Mouse (Mus musculus): ENCODE results near the gene Thoc5. TPM values are rescaled to one million over a fixed set of nuclear protein-coding genes. Genes with fewer than 3 reads are reported as not detected.

Gene Thoc5
- 33.3 and 36.7 TPM in 2 replicates for total RNA-seq (2021)
- long read RNA-seq, transcript Thoc5-201 (20 exons, 2,235 nt) = major isoform, 14 of 20 reads
- long read RNA-seq, partial matches to known transcripts = 2 of 20 reads
- long read RNA-seq, other reads (novel, unspliced or antisense) = 4 of 20 reads

DNA sequence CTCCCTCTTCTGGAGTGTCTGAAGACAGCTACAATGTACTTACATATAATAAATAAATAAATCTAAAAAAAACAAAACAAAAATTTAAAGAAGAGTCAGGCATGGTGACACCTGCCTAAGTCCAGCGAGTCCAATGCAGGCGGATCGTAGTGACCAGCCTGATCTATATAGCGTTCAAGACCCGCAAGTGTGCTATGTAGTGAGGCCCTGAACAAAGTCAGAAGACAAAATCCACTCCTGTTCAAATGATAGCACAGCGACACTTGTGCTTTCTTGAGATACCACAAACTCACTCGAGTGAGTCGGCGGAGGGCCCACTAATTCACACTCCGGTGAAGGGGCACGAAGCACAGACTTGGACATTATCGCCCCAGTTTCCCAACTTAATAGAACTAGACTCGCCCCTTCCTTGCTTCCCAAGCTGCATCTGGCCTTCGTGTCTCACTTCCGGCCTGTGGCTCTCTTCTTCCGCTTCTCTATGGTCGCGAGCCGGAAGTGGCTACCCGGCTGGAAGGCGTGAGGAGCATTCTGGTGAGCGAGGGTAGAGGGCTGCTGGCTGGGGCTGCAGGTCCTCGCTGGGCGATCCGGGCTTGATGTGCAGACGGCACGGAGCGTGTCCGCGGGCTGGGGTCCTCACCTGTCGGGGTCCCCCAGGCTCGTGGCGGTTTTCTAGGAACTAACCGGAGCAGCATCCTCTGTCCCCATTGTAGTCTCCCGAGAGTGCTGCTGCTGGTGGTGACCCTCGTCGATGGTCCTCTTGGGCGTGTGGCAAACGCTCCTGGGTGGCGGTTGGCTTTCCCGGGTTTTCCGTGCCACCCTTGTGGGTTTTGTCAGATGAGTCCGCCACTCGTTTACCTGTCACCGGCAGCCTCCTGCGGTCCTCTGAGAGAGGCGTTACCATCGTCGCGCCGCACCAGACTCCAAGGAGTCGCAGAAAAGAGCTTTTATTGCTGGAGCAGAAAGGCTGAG, at the start of gene Thoc5:
Gene Thoc5, plus strand, starts transcription at position 473 of the 969 bp plus-strand sequence.
- DNase-seq = peak; percentile 78

DNA sequence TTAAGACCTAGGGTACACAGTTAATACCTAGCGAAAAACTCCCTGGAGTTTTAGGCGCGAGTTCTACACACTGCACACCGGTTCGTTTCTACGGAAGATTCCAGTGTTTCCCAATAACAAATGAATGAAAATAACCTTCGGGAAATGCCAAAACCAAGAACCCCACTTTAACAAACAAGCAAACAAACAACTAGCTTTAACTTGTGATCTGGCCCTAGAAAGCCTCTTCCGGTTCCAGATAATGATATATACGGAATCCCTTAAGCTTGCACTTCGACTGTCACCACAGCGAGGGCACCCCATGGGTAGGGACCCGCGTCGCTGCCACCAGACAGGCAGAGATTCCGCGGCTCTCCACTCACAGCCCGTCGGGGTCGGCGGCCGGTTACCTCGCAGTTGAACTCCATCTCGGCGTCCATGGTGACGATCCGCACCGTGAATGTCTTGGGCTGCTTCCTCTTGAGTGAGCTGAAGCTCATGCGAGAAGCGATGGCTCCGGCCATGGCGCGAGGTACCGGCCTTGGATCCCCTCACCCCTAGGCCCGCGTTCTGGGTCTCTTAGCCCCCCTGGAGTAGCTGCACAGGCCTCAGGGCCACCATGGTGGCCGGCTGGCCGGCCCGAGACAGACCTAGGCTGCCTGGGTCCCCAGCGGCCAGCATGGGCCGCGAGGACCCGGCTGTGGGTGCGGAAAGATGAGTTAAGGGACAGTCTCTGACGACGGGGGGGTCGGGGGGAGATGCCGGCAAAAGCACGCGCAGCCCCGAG, 46.5 kb upstream of the Thoc5 start:
- DNase-seq = peak; percentile 50

DNA sequence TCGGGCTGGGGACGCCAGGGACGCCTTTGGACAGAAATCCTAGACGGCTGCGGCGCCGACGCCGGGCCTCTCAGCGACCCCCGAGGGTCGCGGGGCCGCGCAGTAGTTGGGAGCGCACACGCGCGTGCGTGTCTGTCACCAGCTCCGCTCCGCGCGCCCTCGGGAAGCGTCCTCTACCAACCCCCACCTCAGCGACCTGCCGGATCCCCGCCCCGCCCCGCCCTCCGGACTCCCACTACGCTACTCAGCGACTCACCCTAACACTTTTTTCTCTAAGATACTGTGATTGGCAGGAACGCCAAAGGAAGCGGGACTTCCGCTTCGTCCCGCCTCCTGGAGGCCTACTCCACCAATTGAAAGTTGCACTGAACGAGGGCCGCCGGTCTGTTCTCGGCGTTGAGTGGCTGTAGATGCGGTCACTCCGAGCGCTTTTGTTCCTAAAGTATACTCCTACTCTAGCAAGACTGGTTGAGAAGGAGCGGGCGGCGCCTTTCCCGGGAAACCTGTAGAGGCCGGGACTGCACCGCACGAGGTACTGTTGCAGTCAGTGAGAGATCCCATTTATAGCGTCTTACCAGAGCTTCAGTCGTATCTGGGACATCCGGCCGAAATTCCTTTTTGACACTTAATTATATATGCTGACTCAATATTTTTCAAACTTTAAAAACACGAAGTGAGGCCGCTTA, 45.7 kb upstream of the Thoc5 start, which contains the start of gene Nf2:
Gene Nf2, minus strand, starts transcription at position 279 of the 686 bp plus-strand sequence.
- peak; percentile 95 for DNase-seq

DNA sequence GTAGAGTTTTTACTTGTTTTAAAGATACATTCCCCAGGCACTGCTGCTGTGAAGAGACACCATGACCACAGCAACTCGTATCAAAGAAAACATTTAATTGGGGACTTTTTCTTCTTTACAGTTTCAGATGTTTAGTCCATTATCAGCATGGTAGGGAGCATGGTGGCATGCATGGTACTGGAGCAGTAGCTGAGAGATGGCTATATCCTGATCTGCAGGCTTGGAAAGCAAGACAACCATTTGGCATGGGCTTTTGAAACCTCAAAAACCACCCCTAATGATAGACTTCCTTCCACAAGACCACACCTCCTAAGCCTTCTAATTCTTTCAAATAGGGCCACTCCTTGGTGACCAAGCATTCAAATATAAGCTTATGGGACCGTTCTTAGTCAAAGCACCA, 44.7 kb upstream of the Thoc5 start:
- DNase-seq = no peak

DNA sequence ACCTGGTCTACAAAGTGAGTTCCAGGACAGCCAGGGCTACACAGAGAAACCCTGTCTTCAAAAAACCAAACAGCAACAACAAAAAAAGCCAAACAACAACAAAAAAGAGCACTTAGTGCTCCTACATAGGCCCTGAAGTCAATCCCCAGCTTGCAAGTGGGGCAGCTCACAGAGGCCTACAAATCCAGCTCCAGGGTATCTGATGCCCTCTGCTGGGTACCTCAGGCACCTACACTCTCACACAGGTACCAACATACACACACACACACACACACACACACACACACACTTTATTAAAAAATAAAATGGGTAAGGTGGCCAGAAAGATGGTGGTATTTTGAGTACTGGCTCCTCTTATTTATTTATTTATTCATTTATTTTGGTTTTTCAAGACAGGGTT, 42.1 kb upstream of the Thoc5 start:
- no peak for DNase-seq

- no peak for DNase-seq
Observed at GRCm38 (mm10) chr11:4854181-4854580, 40.9 kb upstream of the Thoc5 start.

DNA sequence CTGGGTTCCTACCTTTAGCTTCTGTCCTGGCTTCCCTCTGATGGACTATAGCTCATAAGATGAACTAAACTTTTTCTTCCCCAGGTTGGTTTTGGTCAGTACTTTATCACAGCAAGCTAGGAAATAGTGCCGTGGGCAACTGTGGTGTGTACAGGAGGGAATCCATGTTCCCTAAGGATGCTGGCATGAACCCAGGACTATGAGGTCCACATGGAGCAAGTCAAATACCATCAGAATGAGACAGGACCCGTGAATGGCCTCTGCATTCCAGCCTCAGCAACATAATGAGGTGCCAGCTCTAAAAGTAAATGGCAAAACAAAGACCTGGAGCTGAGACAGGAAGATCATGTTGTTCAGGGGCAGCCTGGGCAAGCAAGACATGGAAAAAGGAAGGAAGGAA, 36.7 kb upstream of the Thoc5 start:
- no peak for DNase-seq

GRCm38 (mm10) chr11:4860986-4861385, 34.1 kb upstream of the Thoc5 start:
- DNase-seq = no peak

DNA sequence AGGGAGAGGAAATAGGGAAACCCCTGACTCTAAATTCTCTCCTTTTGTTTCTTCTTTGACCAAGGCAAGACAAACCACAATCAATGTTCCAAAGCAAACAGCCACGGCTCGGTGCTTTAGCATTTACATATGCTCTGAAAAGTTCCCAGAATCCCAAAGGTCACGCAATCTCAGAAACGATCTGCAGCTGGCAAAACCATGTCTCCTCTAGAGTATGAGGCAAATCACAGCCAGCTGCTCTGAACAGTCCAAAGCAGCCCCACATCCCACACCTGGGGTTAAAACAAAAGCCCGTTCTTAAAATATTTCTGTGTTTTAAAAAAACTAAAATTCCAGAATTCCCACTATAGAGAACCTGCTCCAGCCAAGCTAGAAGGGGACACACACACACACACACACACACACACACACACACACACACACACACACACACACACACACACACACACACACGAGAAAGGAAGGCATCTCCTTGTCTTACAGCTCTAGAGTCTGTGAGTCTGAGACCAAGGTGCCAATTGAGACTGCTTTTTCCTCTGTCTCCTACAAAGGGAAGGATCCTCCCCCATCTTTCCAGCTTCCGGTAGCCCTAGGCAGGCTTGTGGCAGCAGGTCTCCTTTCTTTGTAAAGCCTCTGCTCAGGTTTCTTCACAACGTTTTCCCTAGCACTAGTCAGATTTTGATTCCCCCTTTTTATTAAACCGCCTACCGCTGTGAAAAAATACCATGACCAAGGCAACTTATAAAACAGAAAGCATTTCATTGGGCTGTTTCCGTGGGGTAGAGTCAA, 33.1 kb upstream of the Thoc5 start:
- no peak for DNase-seq

DNA sequence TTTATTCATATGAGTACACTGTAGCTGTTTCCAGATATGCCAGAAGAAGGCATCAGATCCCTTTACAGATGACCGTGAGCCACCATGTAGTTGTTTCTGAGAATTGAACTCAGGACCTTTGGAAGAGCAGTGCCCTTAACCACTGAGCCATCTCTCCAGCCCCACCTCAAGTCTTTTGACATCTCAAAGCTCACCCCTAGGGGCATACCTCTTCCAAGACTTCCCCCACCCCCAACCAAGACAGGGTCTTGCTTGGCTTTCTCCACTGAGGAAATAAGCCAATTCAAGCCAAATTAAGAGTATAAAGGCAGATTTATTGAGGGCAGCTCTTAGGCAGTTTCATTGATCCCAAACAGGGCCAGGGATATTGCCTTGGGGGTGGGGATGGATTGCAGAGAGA, 32.4 kb upstream of the Thoc5 start:
- DNase-seq = no peak

GRCm38 (mm10) chr11:4865645-4866251, 29.4 kb upstream of the Thoc5 start:
- DNase-seq = peak; percentile 53

GRCm38 (mm10) chr11:4873755-4874475, 21.2 kb upstream of the Thoc5 start, which contains the start of gene Nipsnap1:
Gene Nipsnap1 (plus strand): TSS chr11:4873951.
- DNase-seq = peak; percentile 75

- DNase-seq = no peak
Observed at GRCm38 (mm10) chr11:4874551-4874950, 20.6 kb upstream of the Thoc5 start.

DNA sequence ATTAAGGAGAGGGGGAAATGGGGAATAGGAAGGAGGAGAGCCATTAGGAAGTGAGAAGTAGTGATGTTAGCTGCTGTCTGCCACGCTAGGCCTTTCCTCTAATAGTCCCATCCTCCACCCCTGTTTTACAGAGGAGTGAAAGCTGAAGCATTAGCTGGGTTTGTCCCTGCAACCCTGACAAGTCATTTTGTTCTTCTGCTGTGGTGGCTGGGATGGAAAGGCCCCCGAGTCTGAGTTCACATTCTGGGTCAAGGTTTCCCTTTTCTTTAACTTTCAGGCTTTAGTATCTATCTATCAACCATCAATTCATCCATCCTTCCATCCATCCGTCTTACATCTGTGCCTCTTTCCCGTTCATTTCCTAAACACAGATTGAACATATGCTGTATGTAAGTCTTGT, 14.0 kb upstream of the Thoc5 start:
- DNase-seq = no peak

DNA sequence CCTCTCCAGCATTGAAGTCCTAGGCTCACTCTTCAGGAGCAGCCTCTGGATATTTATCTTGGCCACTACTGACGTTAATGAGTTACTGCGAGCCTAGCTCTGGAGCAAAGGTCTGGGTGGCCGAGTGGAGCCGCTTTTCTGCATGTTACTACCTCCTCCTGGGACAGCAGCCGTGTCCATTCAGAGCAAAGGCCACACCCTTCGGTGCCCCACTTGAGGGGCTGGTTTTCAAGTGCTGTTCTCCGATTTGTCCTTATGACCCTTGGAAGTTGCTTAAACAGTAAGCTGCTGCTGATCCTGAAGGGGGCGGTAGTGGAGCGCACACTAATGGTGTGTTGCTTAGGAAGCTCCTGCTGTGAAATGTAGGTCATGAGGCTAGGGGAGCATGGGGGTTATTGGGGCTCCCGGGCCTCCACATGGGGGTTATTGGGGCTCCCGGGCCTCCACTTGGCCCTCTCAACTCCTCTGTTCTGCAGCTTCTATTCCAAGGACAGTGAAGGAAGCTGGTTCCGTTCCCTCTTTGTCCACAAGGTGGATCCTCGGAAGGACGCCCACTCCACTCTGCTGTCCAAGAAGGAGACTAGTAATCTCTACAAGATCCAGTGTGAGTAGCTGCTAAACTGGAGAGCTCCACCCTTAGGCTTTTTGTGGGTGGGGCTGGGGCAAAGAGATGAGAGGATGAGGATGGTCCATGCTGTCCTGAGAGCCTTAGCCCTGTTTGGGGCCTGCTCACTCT, 12.1 kb upstream of the Thoc5 start:
- DNase-seq = peak; percentile 15

GRCm38 (mm10) chr11:4885385-4885903, 9.7 kb upstream of the Thoc5 start:
- DNase-seq = peak; percentile 56

DNA sequence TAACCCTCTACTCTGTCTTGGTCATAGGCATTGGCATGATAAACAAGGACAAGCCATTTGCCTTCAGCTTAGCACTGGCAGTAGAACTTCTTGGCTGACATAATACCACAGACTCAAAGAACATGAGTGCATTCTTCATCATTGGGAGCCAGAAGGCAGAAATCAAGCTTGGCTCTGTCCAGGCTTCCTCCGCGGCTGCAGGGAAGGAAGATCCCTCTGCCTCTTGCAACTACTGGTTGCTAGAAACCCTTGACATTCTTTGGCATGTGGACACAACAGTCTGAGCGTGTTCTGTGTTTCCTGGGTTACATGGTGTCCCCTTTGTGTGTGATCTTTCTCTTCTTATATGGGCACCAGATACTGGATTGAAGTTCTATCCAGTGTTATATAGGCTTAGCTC, 8.1 kb upstream of the Thoc5 start:
- DNase-seq = no peak

GRCm38 (mm10) chr11:4900437-4900836, 5.3 kb downstream of the Thoc5 start:
- peak; percentile 29 for DNase-seq

GRCm38 (mm10) chr11:4901956-4902355, 6.8 kb downstream of the Thoc5 start:
- DNase-seq = no peak

All from adrenal gland, postnatal 25 days (tissue).